Mouse (Mus musculus) cerebellum, adult 9-11 months (tissue): ENCODE data around the gene Tmem30c.
"Not testable (repeated sequence)": the region's sequence is repeated elsewhere in the genome, so short reads cannot be mapped to it uniquely, and the experiment has no call there.

Experiments
- DNase-seq: peaks from one replicate; pipeline ENCODE4 v3.0.0; 2022

The Tmem30c gene

GRCm38 (mm10) chr16:57292296-57292695 lies 369 bp downstream of the Tmem30c start:
- DNase-seq, result no peak

DNA sequence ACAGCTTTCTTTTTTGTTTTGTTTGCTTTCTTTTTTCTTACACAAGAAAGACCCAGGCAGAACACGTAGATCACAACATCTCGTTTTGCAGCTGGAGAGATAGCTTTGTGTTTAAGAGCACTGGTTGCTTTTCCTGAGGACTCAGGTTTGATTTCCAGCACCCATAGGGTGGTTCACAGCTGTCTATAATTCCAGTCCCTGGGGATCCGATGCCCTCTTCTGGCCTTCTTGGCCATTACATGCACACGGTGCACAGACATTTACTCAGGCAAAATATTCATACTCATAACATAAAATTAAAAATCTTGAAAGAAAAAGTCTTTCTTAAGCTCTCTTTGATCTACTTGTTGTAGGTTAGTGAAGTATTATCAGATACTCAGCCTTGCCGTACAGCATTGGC lies 969 bp downstream of the Tmem30c start:
- no peak for DNase-seq

- DNase-seq, result no peak
Observed at GRCm38 (mm10) chr16:57281417-57281816, 11.2 kb downstream of the Tmem30c start.

GRCm38 (mm10) chr16:57280221-57281217 lies 12.1 kb downstream of the Tmem30c start:
- DNase-seq, result peak; percentile 27

DNA sequence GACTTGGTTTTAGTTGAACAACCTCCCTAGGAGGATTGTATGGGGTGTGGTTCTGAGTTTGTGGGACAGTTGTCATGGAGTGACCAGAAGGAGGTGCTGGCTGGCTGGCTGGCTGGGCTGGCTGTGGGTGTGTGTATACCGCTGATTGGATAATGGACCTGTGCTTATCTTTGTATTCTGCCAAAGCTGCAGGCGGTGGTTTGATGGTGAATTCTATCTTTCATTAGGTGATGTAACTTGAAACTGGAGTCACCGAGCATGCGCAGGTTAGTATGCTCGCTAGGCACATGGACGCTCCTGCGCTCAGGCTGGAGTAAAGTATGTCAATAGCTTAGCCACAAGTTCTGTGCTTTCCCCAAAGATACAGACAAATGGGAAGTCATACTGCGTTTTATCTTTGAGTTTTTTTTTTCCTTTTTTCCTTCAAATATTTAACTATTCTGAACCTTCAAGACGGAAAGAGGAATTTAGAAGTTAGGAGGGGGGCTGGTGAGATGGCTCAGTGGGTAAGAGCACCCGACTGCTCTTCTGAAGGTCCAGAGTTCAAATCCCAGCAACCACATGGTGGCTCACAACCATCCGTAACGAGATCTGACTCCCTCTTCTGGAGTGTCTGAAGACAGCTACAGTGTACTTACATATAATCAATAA lies 13.6 kb downstream of the Tmem30c start:
- DNase-seq, result no peak

DNA sequence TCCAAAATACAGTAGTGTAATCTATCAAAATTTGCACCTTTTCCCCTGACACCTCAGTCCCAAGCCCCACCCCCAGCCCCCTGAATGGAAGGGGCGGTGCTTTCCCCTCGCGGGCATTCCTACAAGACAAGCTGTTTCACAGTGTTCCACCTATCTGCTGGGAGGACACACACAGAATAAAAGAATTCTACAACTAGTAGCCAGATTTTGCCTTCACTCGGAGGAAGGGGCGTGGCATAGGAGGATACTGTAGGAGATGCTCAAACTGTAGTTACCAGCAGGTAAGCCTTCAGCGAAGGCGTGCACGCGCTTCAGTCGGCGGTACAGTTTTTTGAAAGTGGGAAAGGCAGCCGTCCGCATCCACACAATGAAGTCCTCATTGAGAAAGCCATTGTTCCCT lies 22.9 kb downstream of the Tmem30c start:
- DNase-seq, result no peak

DNA sequence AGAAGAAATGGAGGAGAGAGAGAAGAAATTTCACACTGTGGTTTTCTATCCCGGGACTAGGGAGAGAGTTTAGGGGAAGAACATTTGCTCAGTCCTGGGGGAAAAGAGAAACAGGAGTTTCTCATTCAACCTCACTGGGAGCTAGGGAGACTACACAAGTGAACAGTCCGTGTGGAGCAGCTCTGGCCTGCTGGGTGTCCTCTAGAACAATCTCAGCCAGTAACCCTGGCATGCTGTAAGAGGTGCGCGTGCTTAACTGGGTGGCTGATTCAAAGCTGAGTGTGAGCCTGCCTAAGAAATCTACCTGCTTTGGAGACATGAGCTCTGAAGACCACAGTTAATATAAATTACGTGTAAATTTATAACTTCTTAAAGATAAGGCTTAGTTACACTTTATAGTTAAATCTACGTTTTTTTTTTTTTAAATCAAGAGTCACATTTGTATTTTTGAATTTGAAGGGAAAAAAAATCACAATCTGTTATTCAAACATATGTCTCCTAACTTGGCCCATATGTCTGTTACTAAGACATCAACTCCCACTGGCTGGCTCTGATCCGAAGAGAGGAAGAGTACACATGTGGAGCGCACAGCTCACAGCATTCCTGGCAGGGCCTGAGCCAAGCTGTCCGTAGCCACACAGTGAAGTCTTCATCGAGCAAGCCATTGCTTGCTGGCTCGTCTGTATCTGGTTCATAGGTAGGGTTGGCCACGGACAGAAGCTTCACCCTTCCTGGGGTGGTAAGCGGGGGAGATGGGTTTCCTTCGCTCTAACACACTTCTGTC lies 24.4 kb downstream of the Tmem30c start:
- no peak for DNase-seq

GRCm38 (mm10) chr16:57267068-57267467 lies 25.6 kb downstream of the Tmem30c start:
- DNase-seq, result no peak

DNA sequence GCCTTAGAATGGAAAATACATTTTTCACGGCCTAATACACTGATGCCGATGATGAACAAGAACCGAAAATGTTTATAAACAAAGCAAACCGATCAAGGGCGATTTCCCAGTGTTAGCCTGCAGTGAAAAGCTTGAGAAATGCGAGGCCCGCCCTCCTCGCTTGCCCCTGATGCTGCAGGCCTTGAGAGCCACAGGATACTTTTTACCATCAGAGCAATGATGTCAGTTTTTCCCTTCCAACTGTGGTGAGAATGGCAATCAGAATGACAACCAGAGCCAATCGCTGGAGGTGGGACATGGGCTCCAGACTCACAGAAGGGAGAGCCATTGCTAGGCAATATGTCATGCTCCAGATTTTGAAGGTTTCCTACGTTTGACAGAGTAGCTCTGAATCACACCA lies 32.5 kb downstream of the Tmem30c start:
- DNase-seq, result no peak

DNA sequence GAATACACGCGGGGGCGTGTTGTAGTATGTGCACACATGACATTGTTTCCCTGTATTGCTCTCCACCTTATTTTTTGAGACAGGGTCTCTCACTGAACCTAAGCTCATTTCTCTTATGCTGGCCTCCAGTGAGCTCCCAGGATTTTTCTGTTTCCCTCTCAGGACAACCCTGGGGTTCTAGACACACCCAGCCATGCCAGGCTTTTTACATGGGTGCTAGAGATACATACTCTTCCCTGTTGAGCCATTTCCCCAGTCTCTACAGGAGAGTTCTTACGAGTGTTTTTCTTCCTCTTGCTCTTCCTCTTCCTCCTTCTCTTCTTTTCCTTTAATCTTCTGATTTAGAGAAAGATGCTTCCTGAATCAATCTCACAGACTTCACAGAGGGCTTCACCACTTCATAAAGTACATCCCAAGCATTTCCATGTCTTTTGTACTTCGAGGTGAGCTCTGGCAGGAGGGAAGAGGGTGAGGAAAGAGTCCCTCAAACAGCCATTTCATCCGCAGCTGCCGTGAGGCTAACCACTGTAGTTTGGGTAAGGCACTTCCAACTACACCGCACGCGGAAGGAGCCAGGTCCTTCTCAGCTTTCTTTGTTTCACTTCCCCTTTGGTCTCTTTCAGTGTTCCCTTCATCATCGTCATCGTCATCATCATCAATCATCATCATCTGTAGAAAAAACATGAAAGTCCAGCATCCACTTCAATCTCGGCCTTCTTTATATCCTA lies 33.1 kb downstream of the Tmem30c start:
- DNase-seq, result no peak

DNA sequence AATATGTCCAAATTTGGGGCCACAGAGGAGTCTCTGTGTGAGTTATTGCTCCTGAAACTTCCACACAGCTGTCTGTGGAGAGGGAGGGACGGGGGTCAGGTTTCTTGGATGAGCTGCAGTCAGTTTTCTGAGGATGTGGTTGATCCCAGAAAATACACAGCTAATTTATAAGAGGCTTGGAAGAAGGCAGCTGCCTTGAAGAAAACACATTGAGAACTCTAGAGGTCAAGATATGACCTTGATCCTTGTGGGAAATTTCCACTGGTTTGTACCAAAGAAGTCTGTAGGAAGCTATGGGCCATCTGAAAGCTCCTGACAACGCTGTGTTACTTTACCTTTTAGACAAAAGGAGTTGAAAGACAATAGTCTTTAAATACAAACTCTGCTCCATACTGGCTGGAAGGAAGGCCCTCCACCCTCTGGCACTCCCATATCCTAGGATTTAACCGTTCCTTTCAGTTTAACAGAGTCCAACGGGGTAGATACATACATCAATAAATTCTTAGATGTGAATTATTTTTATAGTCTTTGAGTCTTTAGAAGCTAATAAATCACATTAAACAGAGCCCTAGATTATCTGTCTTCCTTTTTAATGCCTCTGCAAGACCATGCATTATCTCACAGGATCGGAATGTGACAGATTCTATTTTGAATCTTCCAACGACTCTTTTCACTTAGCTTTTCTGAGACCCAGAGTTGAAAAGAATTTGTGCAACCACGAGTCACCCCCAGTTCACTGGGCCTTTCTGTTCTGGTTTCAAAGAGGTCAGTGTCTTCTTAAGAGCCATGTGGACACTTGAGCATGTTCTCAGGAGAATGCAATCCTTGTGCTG lies 40.9 kb downstream of the Tmem30c start:
- no peak for DNase-seq

GRCm38 (mm10) chr16:57250991-57251390 lies 41.7 kb downstream of the Tmem30c start:
- no peak for DNase-seq

- DNase-seq, result no peak
Observed at GRCm38 (mm10) chr16:57247464-57247863, 45.2 kb downstream of the Tmem30c start.

DNA sequence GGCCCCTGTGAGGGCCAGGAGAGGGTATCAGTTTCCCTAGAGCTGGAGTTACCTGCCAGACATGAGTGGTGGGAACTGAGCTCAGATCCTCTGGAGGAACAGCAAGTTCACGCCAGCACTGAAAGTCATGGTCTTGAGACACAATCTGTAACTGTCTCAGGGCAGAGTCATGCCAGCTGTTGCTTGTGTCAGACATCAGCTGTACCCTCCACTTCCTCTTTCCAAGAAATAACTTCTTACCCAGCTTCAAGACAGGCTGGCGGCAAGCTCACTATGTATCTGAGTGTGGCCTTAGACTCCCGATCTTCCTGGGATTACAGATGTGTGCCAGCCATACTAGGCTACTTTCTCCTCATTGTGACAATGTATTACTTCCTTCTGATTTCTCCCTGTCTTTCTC lies 46.1 kb downstream of the Tmem30c start:
- no peak for DNase-seq

- DNase-seq, result peak; percentile 44
Observed at GRCm38 (mm10) chr16:57243858-57244248, 48.8 kb downstream of the Tmem30c start.

DNA sequence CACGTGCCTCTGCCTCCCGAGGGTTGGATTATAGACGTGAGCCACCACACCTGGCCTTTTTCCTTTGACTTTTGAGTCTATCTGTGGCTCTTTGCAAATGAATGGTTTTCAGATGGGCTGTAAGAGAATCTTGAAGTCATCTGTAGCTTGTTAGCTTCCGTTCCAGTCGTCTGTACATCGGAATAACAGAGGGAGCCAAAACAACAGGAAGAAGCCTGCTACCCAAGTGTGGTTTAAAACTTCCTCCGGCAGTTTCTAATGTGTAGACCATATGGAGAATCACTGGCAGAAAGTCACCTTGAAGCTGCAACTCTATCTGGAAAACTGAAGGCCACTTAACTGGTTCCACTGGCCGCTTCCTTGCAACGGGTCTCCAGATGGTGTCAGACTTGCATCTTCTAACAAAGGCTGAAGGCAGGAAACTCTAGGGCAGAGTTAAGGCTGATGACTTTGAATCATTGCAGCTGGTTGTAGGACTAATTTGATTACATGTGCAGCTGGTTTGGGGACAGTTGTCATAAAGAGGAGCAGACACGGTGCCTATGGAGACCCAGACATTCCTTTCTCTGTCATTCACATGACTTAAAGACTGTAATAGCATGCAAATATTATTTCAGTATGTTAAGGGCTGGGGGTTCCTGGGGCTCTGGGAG lies 49.3 kb downstream of the Tmem30c start:
- no peak for DNase-seq

DNA sequence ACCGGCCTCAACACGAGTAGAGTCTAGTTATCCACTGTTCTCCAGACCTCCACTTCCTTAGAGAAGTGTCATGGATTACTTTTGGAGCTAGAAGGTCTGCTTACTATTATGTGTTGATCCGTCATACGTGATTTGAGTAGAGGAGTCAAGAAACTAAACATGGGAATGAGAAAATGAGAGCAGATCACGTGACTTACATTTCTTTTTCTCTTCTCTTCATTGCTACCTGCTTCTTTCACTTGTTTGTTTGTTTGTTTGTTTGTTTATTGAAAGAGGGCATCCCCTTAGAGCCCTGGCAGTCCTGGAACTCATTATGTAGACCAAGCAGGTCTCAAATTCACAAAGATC lies 49.8 kb downstream of the Tmem30c start:
- DNase-seq, result no peak

DNA sequence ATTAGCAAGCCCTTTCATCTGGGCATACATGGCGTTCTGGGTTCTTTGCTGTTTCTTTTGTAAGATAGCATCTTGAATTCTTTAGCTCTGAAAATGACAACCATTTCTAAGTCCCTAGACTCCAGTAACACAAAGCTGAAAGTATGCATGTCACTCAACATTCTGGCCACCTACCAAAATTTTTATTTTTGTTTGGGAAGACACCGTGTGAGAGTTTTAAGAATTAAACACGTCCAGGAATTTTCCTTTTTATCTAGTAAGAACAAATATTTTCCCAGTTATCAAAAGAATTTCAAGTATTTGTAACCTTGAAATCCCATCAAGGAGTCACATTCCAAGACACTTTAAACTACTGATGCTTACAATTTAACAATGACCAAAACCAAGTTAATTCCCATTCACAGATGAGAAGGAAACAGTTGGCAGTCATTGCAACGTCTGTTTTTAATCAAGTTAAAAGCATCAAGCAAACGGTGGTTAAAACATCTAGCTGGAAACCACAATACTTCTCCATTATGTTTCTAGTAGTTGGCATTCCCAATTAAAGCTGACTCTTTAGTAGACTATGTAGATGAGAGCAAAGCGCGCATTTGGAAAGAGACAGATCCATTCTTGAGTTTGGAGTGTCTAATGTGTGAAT lies 56.7 kb downstream of the Tmem30c start:
- no peak for DNase-seq

- not testable (repeated sequence) for DNase-seq
Observed at GRCm38 (mm10) chr16:57231937-57232310, 60.7 kb downstream of the Tmem30c start.

- DNase-seq, result peak; percentile 99
Observed at GRCm38 (mm10) chr16:57231089-57231936, 61.4 kb downstream of the Tmem30c start, which contains the start of gene Tbc1d23. Tbc1d23 (minus strand) TSS chr16:57231504.
